Mouse (Mus musculus) urinary bladder, postnatal 25 days (tissue): ENCODE data around the gene Tmem56.

Source experiments
- DNase-seq: peaks from one replicate; pipeline ENCODE4 v3.0.0; 2022; ENCODE audit warnings: low spot score

Gene Tmem56

GRCm38 (mm10) chr3:121282998-121283397, at the start of gene Tmem56:
Tmem56 (minus strand) TSS chr3:121283098.
- no peak for DNase-seq

GRCm38 (mm10) chr3:121330244-121330646, 47.3 kb upstream of the Tmem56 start:
- no peak for DNase-seq

GRCm38 (mm10) chr3:121329647-121330046, 46.7 kb upstream of the Tmem56 start:
- no peak for DNase-seq

GRCm38 (mm10) chr3:121327406-121327805, 44.5 kb upstream of the Tmem56 start:
- DNase-seq = no peak

GRCm38 (mm10) chr3:121323371-121323770, 40.5 kb upstream of the Tmem56 start:
- no peak for DNase-seq

- no peak for DNase-seq
These were observed 38.0 kb upstream of the Tmem56 start for GRCm38 (mm10) chr3:121320896-121321295.

- DNase-seq = no peak
These were observed 37.0 kb upstream of the Tmem56 start for GRCm38 (mm10) chr3:121319906-121320305.

GRCm38 (mm10) chr3:121315498-121315897, 32.6 kb upstream of the Tmem56 start:
- DNase-seq = no peak

GRCm38 (mm10) chr3:121314149-121314548, 31.3 kb upstream of the Tmem56 start:
- no peak for DNase-seq

- DNase-seq = no peak
These were observed 30.1 kb upstream of the Tmem56 start for GRCm38 (mm10) chr3:121312979-121313378.

GRCm38 (mm10) chr3:121312426-121312825, 29.5 kb upstream of the Tmem56 start:
- DNase-seq = no peak

GRCm38 (mm10) chr3:121309896-121310714, 27.2 kb upstream of the Tmem56 start:
- no peak for DNase-seq

GRCm38 (mm10) chr3:121309429-121309828, 26.5 kb upstream of the Tmem56 start:
- no peak for DNase-seq

- DNase-seq = no peak
These were observed 26.0 kb upstream of the Tmem56 start for GRCm38 (mm10) chr3:121308935-121309334.

GRCm38 (mm10) chr3:121307532-121308234, 24.8 kb upstream of the Tmem56 start:
- DNase-seq = peak; percentile 69

GRCm38 (mm10) chr3:121306641-121307040, 23.7 kb upstream of the Tmem56 start:
- no peak for DNase-seq

- no peak for DNase-seq
These were observed 11.3 kb upstream of the Tmem56 start for GRCm38 (mm10) chr3:121294200-121294599.

- peak; percentile 86 for DNase-seq
These were observed 8.8 kb upstream of the Tmem56 start, which contains the start of gene Alg14 for GRCm38 (mm10) chr3:121291560-121292258. Alg14 (plus strand) TSS chr3:121291773.

GRCm38 (mm10) chr3:121291225-121291559, 8.3 kb upstream of the Tmem56 start:
- DNase-seq = no peak

- no peak for DNase-seq
These were observed 7.8 kb upstream of the Tmem56 start for GRCm38 (mm10) chr3:121290681-121291080.

GRCm38 (mm10) chr3:121287151-121287550, 4.3 kb upstream of the Tmem56 start:
- no peak for DNase-seq

- no peak for DNase-seq
These were observed 2.3 kb upstream of the Tmem56 start for GRCm38 (mm10) chr3:121285219-121285618.

- DNase-seq = no peak
These were observed 3.2 kb downstream of the Tmem56 start for GRCm38 (mm10) chr3:121279679-121280078.
